Mouse (Mus musculus) forebrain, embryonic 10.5 days (tissue): ENCODE results near the gene Uroc1. TPM values are rescaled to one million over a fixed set of nuclear protein-coding genes. Genes with fewer than 3 reads are reported as not detected.

Experiments used
- DNase-seq: peaks from one replicate; pipeline ENCODE4 v3.0.0-alpha.2; 2017; ENCODE audit warnings: low spot score; ENCODE audit errors: extremely low spot score
- H3K27ac ChIP-seq: fragments of 300-500 bp; sonication (generic); 2 replicates; pipeline ENCODE4 v1.5.1; 2016; ENCODE audit warnings: mild to moderate bottlenecking
- H3K27me3 ChIP-seq: fragments of 300-500 bp; sonication (generic); 2 replicates; pipeline ENCODE4 v1.6.1; 2016; ENCODE audit warnings: mild to moderate bottlenecking; ENCODE audit not compliant: poor library complexity, severe bottlenecking
- H3K36me3 ChIP-seq: fragments of 300-500 bp; sonication (generic); replicated peaks from 2 replicates; pipeline ENCODE4 v1.6.1; 2016; ENCODE audit warnings: mild to moderate bottlenecking, moderate library complexity
- H3K4me1 ChIP-seq: fragments of 300-500 bp; sonication (generic); 2 replicates; pipeline ENCODE4 v1.6.1; 2016
- H3K4me3 ChIP-seq: fragments of 300-500 bp; sonication (generic); 2 replicates; pipeline ENCODE4 v1.5.1; 2016; ENCODE audit warnings: mild to moderate bottlenecking, moderate library complexity
- H3K9me3 ChIP-seq: fragments of 300-500 bp; sonication (generic); 2 replicates; pipeline ENCODE4 v1.6.1; 2016; ENCODE audit warnings: mild to moderate bottlenecking, moderate library complexity
- WGBS: fragments of 180-500 bp; shearing (Covaris S2); methylation state at CpG from one replicate; pipeline ENCODE4 v1.1.7; 2016; 5-methylcytosine and 5-hydroxymethylcytosine counted together
- polyA plus RNA-seq: library from polyadenylated mRNA; unstranded; fragments of >200 nt; fragmentation: Nextera tagmentation; extraction: Ambion mirVana; gene quantifications from 2 replicates; pipeline ENCODE4 v1.2.1, GENCODE M21; 2016

Uroc1 gene
- polyA plus RNA-seq, 1 experiment from 2014 or later, result not detected

DNA sequence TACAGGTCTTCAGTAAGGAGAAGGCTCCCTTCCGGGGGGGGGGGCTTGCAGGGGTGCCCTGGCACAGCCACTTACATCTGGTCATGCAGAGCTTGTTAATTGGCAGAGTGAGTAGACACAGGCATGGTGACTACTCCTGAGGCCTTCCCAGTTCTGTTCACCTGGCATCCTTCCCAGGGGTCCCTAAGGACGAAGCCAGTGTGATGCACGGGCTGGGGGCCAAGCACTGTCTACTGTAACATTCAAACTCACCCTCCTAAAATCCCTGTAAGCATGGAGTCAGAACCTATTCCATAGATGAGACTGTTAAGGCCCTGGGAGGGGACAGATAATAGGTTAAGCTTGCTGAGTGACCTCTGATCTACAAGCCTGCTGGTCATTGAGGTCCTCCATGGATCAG is 9.1 kb upstream of the Uroc1 start:
- H3K4me3 ChIP-seq, result no peak overlapping the region
- no peak overlapping the region for H3K27ac ChIP-seq
- no peaks in the 10 kb centered on the region for H3K9me3 ChIP-seq
- H3K27me3 ChIP-seq, result peaks cover 24% of the 10 kb centered on the region
- H3K36me3 ChIP-seq, result no peaks in the 10 kb centered on the region
- peaks cover 8% of the 10 kb centered on the region for H3K4me1 ChIP-seq
- 88% methylated on average over 3 of the region's 3 CpGs for WGBS
- no peak for DNase-seq

DNA sequence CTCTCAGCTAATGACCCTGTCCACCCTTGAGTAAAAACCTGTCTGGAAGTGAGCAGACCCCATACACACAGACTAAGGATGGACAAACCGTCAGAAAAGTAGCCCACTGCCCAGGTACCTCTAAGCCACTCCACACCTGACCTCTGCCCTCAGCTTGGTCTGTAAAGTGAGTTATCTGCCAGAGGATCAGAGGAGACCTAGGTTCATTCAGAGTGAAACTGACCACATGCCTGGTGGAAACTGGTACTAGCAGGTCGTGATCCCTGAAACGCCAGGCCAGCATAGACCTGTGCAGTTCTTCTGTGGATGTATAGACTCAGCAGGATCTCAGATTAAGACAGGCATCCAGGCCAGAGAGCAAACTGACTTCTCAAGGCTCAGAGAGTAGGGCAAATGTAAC is 8.6 kb upstream of the Uroc1 start:
- 66% methylated on average over 3 of the region's 3 CpGs for WGBS
- Histone ChIP-seq H3K9me3 (no peaks in the 10 kb centered on the region), H3K4me1 (peaks cover 8% of the 10 kb centered on the region)

DNA sequence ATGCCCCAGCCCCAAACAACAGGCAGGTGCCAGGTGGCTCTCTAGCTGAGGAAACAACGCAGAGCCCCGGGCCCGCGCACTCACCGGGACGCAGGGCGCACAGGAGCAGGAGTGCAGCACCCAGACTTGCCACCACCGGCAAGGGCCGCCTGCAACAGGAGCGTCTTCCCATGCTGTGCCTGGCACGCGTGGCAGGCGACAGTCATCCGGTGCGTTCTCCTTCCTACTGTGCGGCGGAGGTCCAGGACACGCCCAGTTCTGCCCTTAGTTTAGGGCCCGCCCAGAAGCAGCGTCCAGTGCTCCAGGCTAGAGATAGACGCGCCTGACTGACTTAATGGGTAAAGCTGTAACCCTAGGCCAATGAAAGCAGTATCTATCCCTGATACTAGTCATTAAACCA is 8.1 kb upstream of the Uroc1 start, which contains the start of gene Chst13:
TSS of gene Chst13 (minus strand) at position 195 of the 400 bp plus-strand sequence.
- Histone ChIP-seq H3K27me3 (peaks cover 24% of the 10 kb centered on the region), H3K27ac (no peak within 1 kb of the TSS), H3K4me1 (peaks cover 8% of the 10 kb centered on the region), H3K36me3 (no peaks in the 10 kb centered on the region), H3K9me3 (no peaks in the 10 kb centered on the region), H3K4me3 (peak within 1 kb of the TSS; percentile 39)
- peak; percentile 16 for DNase-seq
- 2% methylated on average over 22 of the region's 22 CpGs for WGBS

More for the DNA sequence above, 8.6 kb upstream of the Uroc1 start:
- DNase-seq, result no peak
- Histone ChIP-seq H3K27ac (no peak overlapping the region), H3K27me3 (peaks cover 24% of the 10 kb centered on the region), H3K4me3 (0 out of 2 replicates have a peak overlapping the region, but pooled peaks have one; percentile 39), H3K36me3 (no peaks in the 10 kb centered on the region)

DNA sequence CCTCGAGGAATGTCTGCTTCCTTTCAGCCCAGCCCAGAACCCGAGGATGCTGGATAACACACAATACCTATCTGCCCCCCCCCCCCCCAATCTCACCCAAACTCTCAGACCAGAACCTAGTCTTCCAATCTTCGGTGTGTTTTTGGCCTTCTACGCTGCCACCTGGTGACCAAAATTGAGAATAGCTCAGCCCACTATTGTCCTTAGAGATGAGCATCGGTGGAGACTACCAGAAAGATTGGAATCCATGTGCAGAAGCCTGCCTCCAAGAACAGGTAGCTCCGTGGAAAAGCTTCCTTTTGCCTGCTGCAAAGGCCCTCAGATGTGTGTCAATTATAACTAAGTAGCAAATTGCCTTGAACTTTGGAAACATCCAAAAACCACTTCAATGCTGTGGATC is 5.4 kb upstream of the Uroc1 start:
- Histone ChIP-seq H3K9me3 (no peaks in the 10 kb centered on the region), H3K27ac (no peak overlapping the region), H3K4me1 (peaks cover 8% of the 10 kb centered on the region), H3K4me3 (no peak overlapping the region), H3K36me3 (no peaks in the 10 kb centered on the region), H3K27me3 (peaks cover 24% of the 10 kb centered on the region)
- WGBS, result 29% methylated on average over 6 of the region's 6 CpGs
- no peak for DNase-seq

DNA sequence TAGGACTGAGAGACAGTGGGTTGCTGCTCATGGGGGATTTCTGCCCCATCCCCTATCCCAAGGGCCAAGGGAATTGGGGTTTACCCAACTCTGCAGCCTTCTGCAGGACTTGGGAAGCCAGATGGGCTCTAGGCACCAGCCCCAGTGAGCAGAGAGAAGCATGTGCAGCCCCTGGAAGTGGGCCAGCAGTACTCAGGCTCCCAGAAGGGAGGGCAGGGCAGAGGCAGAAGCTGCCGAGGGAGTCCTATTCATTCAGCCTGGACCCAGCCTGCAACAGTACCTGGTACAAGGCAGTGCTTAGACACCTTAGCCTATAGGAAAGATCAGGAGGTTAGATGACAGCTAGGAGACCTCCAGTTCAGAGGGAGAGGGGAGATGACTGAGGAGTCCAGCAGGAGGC is 3.1 kb upstream of the Uroc1 start:
- Histone ChIP-seq H3K27me3 (peaks cover 11% of the 10 kb centered on the region), H3K27ac (no peak overlapping the region), H3K9me3 (no peaks in the 10 kb centered on the region), H3K36me3 (no peaks in the 10 kb centered on the region), H3K4me3 (no peak overlapping the region), H3K4me1 (peaks cover 5% of the 10 kb centered on the region)
- DNase-seq, result no peak
- 77% methylated on average over 1 of the region's 1 CpGs for WGBS

DNA sequence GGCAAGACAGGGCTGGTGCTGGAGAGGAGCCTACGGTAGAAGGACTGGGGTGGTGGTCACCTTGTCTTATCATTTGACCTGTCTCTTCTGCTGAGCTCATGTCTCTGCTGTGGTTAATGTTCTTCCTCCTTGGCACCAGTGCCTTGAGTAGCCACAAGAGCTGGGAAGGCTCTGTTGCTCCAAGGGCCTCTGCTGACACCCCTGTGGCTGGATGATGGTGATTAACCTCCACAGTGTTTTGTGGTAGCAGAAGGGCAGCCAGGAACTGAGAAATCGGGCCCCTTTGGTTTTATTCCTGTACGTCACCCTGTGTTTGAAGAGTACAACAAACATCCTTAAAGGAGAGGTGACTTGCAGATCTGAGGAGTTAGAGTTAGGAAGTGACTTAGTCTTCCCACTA is 1.2 kb downstream of the Uroc1 start:
- DNase-seq, result no peak

DNA sequence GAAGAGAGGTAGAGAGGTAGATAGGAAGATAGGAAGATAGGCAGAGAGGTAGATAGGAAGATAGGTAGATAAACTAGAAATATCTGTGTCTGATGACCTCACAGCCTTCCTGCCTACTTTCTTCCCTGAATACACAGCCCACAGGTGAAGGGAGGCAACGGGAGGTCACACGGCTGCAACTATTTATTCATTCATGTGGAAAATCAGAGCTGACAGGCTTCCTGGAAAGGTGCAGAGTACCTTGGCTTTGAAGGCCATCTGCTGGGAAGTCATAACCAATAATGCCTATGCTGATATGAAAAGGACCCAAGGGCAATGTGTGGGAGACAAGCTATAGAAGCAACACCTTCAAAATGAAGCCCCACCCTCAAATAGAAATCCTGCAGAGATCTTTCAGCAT is 9.3 kb downstream of the Uroc1 start:
- no peak for DNase-seq
- WGBS, result 92% methylated on average over 2 of the region's 2 CpGs
- Histone ChIP-seq H3K36me3 (no peaks in the 10 kb centered on the region), H3K27ac (no peak overlapping the region), H3K4me1 (no peaks in the 10 kb centered on the region), H3K27me3 (no peaks in the 10 kb centered on the region), H3K9me3 (no peaks in the 10 kb centered on the region), H3K4me3 (no peak overlapping the region)

More for the DNA sequence above, 1.2 kb downstream of the Uroc1 start:
- Histone ChIP-seq H3K36me3 (no peaks in the 10 kb centered on the region), H3K4me3 (no peak overlapping the region), H3K4me1 (no peaks in the 10 kb centered on the region), H3K27ac (no peak overlapping the region), H3K9me3 (no peaks in the 10 kb centered on the region), H3K27me3 (no peaks in the 10 kb centered on the region)
- WGBS, result 87% methylated on average over 3 of the region's 3 CpGs

DNA sequence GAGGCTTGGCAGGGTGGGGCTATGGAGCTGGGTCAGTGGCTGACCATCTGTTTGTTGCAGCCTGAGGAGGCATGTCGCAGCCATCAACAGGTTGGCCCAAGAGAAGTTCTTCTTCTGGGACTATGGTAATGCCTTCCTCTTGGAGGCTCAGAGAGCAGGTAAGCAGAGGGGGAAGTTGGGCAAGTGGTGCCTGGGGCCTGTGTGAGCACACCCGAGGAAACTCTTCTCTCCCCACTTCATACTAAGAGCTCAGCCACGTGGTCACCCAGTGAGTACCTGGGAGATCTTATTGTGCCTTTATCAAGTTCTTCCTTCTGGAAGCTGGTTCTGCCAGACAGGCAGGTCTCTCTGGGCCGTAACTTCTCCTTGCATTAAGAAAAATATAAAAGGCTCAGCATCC is 14.1 kb downstream of the Uroc1 start:
- no peak overlapping the region for H3K27ac ChIP-seq
- H3K9me3 ChIP-seq, result no peaks in the 10 kb centered on the region
- no peak for DNase-seq
- no peaks in the 10 kb centered on the region for H3K4me1 ChIP-seq
- H3K4me3 ChIP-seq, result no peak overlapping the region
- WGBS, result 81% methylated on average over 4 of the region's 4 CpGs
- no peaks in the 10 kb centered on the region for H3K27me3 ChIP-seq
- H3K36me3 ChIP-seq, result no peaks in the 10 kb centered on the region

DNA sequence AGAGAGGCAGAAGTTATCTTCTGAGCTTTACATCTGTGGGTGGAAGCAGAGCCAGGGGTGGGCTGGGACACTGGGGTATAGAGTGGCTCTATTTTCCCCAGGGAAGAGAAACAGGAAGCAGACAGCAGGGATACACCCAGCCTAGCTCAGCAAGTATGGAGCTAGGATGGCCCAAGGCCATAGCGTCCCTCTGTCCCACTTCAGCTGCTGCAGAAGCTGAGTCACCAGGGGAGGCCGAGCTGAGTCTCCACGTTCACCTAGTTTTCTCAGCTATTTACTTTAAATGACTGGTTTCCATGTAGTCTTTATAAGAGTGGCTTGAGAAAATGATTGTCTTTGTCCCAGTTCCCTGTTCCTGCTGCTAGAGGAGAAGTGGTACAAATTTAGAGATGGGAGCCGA is 15.4 kb downstream of the Uroc1 start:
- WGBS, result 80% methylated on average over 4 of the region's 4 CpGs
- Histone ChIP-seq H3K36me3 (no peaks in the 10 kb centered on the region), H3K4me3 (no peak overlapping the region), H3K27me3 (no peaks in the 10 kb centered on the region), H3K27ac (no peak overlapping the region), H3K9me3 (no peaks in the 10 kb centered on the region), H3K4me1 (no peaks in the 10 kb centered on the region)
- no peak for DNase-seq

DNA sequence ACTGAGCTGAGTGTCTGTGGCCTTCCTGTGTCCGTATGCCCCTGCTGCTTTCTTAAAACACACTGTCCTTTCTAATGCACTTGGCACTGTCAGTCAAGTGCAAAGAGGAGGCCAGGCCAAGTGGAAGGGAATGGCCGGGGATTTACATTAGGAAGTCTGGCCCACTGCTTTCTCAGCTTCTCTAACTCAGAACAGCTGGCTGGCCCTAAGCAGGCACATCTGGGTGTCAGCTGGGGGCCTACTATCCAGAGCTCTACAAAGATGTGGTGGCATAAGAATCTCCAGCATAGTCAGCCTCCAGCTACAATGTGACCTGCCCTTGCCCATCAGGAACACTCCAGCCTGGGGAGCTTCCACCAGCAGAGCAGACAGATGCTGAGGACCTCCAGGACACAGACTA is 16.9 kb downstream of the Uroc1 start:
- Histone ChIP-seq H3K27ac (no peak overlapping the region), H3K4me3 (no peak overlapping the region), H3K27me3 (no peaks in the 10 kb centered on the region), H3K4me1 (no peaks in the 10 kb centered on the region), H3K9me3 (no peaks in the 10 kb centered on the region), H3K36me3 (no peaks in the 10 kb centered on the region)
- WGBS, result 75% methylated on average over 2 of the region's 2 CpGs
- DNase-seq, result no peak

DNA sequence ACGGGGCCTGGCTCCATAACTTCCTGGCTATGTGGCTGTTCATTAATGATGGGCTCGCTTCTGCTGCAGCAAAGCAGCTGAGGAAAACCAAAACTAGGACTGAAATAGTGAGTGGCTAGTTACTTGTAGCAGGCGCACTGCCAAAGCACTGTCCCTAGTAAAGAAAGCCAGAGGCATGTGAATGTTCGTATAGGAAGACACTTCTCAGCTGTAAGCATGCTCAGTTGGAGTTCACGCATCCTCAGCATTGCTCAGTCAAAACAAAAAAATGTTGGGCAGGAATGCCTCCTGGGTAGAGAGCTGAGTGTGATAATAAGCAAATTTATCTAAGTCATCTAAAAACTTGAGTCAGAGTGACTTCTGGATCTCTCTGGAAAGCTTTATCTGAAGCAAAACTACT is 25.1 kb downstream of the Uroc1 start:
- no peaks in the 10 kb centered on the region for H3K36me3 ChIP-seq
- no peak for DNase-seq
- no peaks in the 10 kb centered on the region for H3K27me3 ChIP-seq
- 80% methylated on average over 5 of the region's 5 CpGs for WGBS
- H3K4me3 ChIP-seq, result no peak overlapping the region
- H3K9me3 ChIP-seq, result no peaks in the 10 kb centered on the region
- peaks cover 19% of the 10 kb centered on the region for H3K4me1 ChIP-seq
- no peak overlapping the region for H3K27ac ChIP-seq

DNA sequence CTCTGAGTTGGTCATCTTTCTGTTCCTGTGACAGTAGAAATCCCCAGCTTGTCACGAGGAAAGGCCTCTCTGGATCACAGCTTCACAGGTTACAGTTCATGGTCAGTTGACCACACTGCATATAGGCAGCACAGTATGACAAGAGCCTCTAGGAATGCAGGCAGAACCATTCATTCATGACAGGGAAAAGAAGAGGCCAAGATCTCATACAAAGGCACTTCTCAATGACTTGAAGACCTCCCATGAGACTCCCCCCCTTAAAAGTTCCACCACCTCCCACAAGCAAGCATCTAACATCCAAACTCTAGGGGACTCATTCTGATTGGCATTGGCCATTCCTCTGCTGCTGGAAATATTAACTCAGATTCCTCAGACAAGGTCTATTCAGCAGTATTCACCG is 26.4 kb downstream of the Uroc1 start:
- 0 out of 2 replicates have a peak overlapping the region, but pooled peaks have one; percentile 32 for H3K27ac ChIP-seq
- WGBS, result 81% methylated on average over 2 of the region's 2 CpGs
- no peak for DNase-seq

DNA sequence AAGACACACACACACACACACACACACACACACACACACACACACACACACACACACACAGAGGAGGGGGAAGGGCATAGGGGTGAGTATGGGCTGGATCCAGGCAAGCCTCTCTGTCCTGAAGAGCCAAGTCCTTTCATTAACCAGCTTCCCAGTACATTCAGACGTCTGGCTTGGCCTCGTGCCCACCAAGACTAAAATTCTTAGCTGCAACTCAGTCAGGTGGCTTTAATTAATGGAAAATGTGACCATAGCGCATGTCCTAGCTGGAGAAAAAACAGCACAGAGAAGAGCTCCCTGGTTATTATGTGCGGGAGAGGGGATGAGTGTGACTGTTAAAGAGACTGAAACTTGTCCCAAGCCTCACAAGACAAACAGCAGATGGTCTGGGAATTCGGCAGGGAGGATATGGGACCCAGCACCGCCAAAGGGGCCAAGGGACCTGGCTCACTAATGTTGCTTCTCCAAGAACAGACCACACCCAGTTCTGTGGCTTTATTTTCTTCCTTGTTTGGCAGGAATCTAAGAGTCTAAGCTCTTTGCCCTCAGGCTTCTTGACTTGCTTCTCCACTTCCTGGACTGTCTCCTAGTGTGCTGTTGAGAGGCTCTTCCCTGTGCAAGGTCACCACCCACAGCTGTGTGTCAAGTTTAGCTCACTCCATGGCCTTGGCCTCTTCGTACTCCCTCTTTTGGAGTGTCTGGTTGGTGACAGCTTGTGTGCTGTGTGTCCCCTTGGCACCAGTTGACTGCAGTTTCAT is 27.1 kb downstream of the Uroc1 start:
- Histone ChIP-seq H3K4me1 (peaks cover 19% of the 10 kb centered on the region), H3K36me3 (no peaks in the 10 kb centered on the region), H3K27ac (peak overlapping the region; percentile 44; the same call in 1 of the 2 replicates), H3K4me3 (no peak overlapping the region), H3K27me3 (no peaks in the 10 kb centered on the region), H3K9me3 (no peaks in the 10 kb centered on the region)
- DNase-seq, result no peak
- 66% methylated on average over 7 of the region's 7 CpGs for WGBS

More for the DNA sequence above, 26.4 kb downstream of the Uroc1 start:
- Histone ChIP-seq H3K4me3 (no peak overlapping the region), H3K36me3 (no peaks in the 10 kb centered on the region), H3K4me1 (peaks cover 19% of the 10 kb centered on the region), H3K27me3 (no peaks in the 10 kb centered on the region), H3K9me3 (no peaks in the 10 kb centered on the region)
